Mouse (Mus musculus) fat pad, adult 2 months (tissue): Measurements from ENCODE around the gene 0610010K14Rik.

ENCODE experiments used
- DNase-seq: peaks from one replicate; pipeline ENCODE4 v3.0.0-alpha.2; 2011; ENCODE audit warnings: low read depth, low spot score; ENCODE audit errors: extremely low read depth

The 0610010K14Rik gene

GRCm38 (mm10) chr11:70189319-70190134 is 48.2 kb downstream of the 0610010K14Rik start:
- DNase-seq, result no peak
